Mouse (Mus musculus): ENCODE measurements around the gene Gusb. TPM values are rescaled to one million over a fixed set of nuclear protein-coding genes. Genes with fewer than 3 reads are reported as not detected.
"Not testable (repeated sequence)": the region's sequence is repeated elsewhere in the genome, so short reads cannot be mapped to it uniquely, and the experiment has no call there.

The Gusb gene
- polyA plus RNA-seq, 1 experiment from 2014 or later: 55.9 TPM

- no peak overlapping the region for H3K9ac ChIP-seq (ENCODE audit: low read length)
- no peaks in the 10 kb centered on the region for H3K4me1 ChIP-seq (ENCODE audit: control insufficient read depth, insufficient read depth, low read length)
- no peak overlapping the region for H3K27ac ChIP-seq (replicated peaks; ENCODE audit: low read depth, low read length)
- H3K9me3 ChIP-seq (ENCODE audit: control insufficient read depth, low read length): no peaks in the 10 kb centered on the region
- no peaks in the 10 kb centered on the region for H3K27me3 ChIP-seq (ENCODE audit: control insufficient read depth, insufficient read depth, low read length)
- ATAC-seq (ENCODE audit: insufficient number of reproducible peaks, low FRiP score, low TSS enrichment, low read depth) (no peak), DNase-seq (ENCODE audit: low spot score) (no peak)
- H3K4me3 ChIP-seq (ENCODE audit: low read depth, low read length): no peak overlapping the region
- WGBS: 95% methylated on average over 2 of the region's 2 CpGs
- no peaks in the 10 kb centered on the region for H3K36me3 ChIP-seq (ENCODE audit: control insufficient read depth, insufficient read depth, low read length)
- no peak overlapping the region for H3K4me2 ChIP-seq (ENCODE audit: low read depth, severe bottlenecking)
Observed at GRCm38 (mm10) chr5:129947528-129948033, 55.3 kb downstream of the Gusb start.

- WGBS: 78% methylated on average over 1 of the region's 1 CpGs
- Histone ChIP-seq H3K9ac (ENCODE audit: low read length) (no peak overlapping the region), H3K4me1 (ENCODE audit: control insufficient read depth, insufficient read depth, low read length) (no peaks in the 10 kb centered on the region), H3K4me2 (ENCODE audit: low read depth, severe bottlenecking) (no peak overlapping the region), H3K36me3 (ENCODE audit: control insufficient read depth, insufficient read depth, low read length) (no peaks in the 10 kb centered on the region), H3K27ac (replicated peaks; ENCODE audit: low read depth, low read length) (no peak overlapping the region), H3K9me3 (ENCODE audit: control insufficient read depth, low read length) (no peaks in the 10 kb centered on the region), H3K27me3 (ENCODE audit: control insufficient read depth, insufficient read depth, low read length) (no peaks in the 10 kb centered on the region), H3K4me3 (ENCODE audit: low read depth, low read length) (no peak overlapping the region)
- no peak for ATAC-seq (ENCODE audit: insufficient number of reproducible peaks, low FRiP score, low TSS enrichment, low read depth)
- no peak for DNase-seq (ENCODE audit: low spot score)
Observed at GRCm38 (mm10) chr5:129943402-129943801, 59.4 kb downstream of the Gusb start.

GRCm38 (mm10) chr5:129942073-129942939 is 60.5 kb downstream of the Gusb start:
- H3K36me3 ChIP-seq (ENCODE audit: control insufficient read depth, insufficient read depth, low read length); H3K27me3 ChIP-seq (ENCODE audit: control insufficient read depth, insufficient read depth, low read length); H3K9me3 ChIP-seq (ENCODE audit: control insufficient read depth, low read length); H3K4me1 ChIP-seq (ENCODE audit: control insufficient read depth, insufficient read depth, low read length); H3K27ac ChIP-seq (replicated peaks; ENCODE audit: low read depth, low read length): not testable (repeated sequence)
- Histone ChIP-seq H3K4me3 (ENCODE audit: low read depth, low read length) (peak overlapping the region; percentile 72), H3K4me2 (ENCODE audit: low read depth, severe bottlenecking) (peak overlapping the region; percentile 61), H3K9ac (ENCODE audit: low read length) (peak overlapping the region; percentile 78)
- ATAC-seq (ENCODE audit: insufficient number of reproducible peaks, low FRiP score, low TSS enrichment, low read depth): peak; percentile 46; the same call in 1 of the 2 replicates
- WGBS: under 1% methylated on average over 53 of the region's 82 CpGs
- peak; percentile 60 for DNase-seq (ENCODE audit: low spot score)

GRCm38 (mm10) chr5:129941495-129942045 is 61.3 kb downstream of the Gusb start, which contains the start of gene Vkorc1l1:
Gene Vkorc1l1 (plus strand): TSS chr5:129941970.
- WGBS: under 1% methylated on average over 58 of the region's 59 CpGs
- Histone ChIP-seq H3K36me3 (ENCODE audit: control insufficient read depth, insufficient read depth, low read length) (no peaks in the 10 kb centered on the region), H3K27me3 (ENCODE audit: control insufficient read depth, insufficient read depth, low read length) (no peaks in the 10 kb centered on the region), H3K4me1 (ENCODE audit: control insufficient read depth, insufficient read depth, low read length) (no peaks in the 10 kb centered on the region), H3K9ac (ENCODE audit: low read length) (peak within 1 kb of the TSS; percentile 78), H3K9me3 (ENCODE audit: control insufficient read depth, low read length) (no peaks in the 10 kb centered on the region), H3K4me3 (ENCODE audit: low read depth, low read length) (peak within 1 kb of the TSS; percentile 72), H3K4me2 (ENCODE audit: low read depth, severe bottlenecking) (peak within 1 kb of the TSS; percentile 61), H3K27ac (replicated peaks; ENCODE audit: low read depth, low read length) (no peak within 1 kb of the TSS; the same call in 1 of the 2 replicates)
- ATAC-seq (ENCODE audit: insufficient number of reproducible peaks, low FRiP score, low TSS enrichment, low read depth) (peak; percentile 98), DNase-seq (ENCODE audit: low spot score) (peak; percentile 99)

GRCm38 (mm10) chr5:129940736-129941494 is 61.9 kb downstream of the Gusb start:
- H3K27me3 ChIP-seq (ENCODE audit: control insufficient read depth, insufficient read depth, low read length): no peaks in the 10 kb centered on the region
- no peak; the same call in 1 of the 2 replicates for ATAC-seq (ENCODE audit: insufficient number of reproducible peaks, low FRiP score, low TSS enrichment, low read depth)
- H3K36me3 ChIP-seq (ENCODE audit: control insufficient read depth, insufficient read depth, low read length): no peaks in the 10 kb centered on the region
- no peaks in the 10 kb centered on the region for H3K9me3 ChIP-seq (ENCODE audit: control insufficient read depth, low read length)
- H3K4me3 ChIP-seq (ENCODE audit: low read depth, low read length): peak overlapping the region; percentile 34
- 9% methylated on average over 9 of the region's 9 CpGs for WGBS
- no peak overlapping the region for H3K9ac ChIP-seq (ENCODE audit: low read length)
- no peak overlapping the region for H3K27ac ChIP-seq (replicated peaks; ENCODE audit: low read depth, low read length)
- DNase-seq (ENCODE audit: low spot score): no peak
- no peaks in the 10 kb centered on the region for H3K4me1 ChIP-seq (ENCODE audit: control insufficient read depth, insufficient read depth, low read length)
- H3K4me2 ChIP-seq (ENCODE audit: low read depth, severe bottlenecking): peak overlapping the region; percentile 40

GRCm38 (mm10) chr5:129940281-129940680 is 62.6 kb downstream of the Gusb start:
- Histone ChIP-seq H3K4me2 (ENCODE audit: low read depth, severe bottlenecking) (no peak overlapping the region), H3K27me3 (ENCODE audit: control insufficient read depth, insufficient read depth, low read length) (no peaks in the 10 kb centered on the region), H3K4me1 (ENCODE audit: control insufficient read depth, insufficient read depth, low read length) (no peaks in the 10 kb centered on the region), H3K9me3 (ENCODE audit: control insufficient read depth, low read length) (no peaks in the 10 kb centered on the region), H3K27ac (replicated peaks; ENCODE audit: low read depth, low read length) (no peak overlapping the region), H3K36me3 (ENCODE audit: control insufficient read depth, insufficient read depth, low read length) (no peaks in the 10 kb centered on the region), H3K9ac (ENCODE audit: low read length) (no peak overlapping the region), H3K4me3 (ENCODE audit: low read depth, low read length) (no peak overlapping the region)
- no peak for DNase-seq (ENCODE audit: low spot score)
- WGBS: 69% methylated on average over 2 of the region's 2 CpGs
- no peak for ATAC-seq (ENCODE audit: insufficient number of reproducible peaks, low FRiP score, low TSS enrichment, low read depth)

Other genes starting within 250 kb of the Gusb start
- gene Psph, start 215.6 kb downstream of the Gusb start, polyA plus RNA-seq (2014; fragmentation: Nextera tagmentation; extraction: Ambion mirVana): 29.6 and 31.5 TPM in 2 replicates
- 51.9 and 52.9 TPM in 2 replicates for gene Sumf2, start 156.1 kb downstream of the Gusb start, polyA plus RNA-seq (2014; fragmentation: Nextera tagmentation; extraction: Ambion mirVana)
- gene Chchd2, start 115.6 kb downstream of the Gusb start, polyA plus RNA-seq (2014; fragmentation: Nextera tagmentation; extraction: Ambion mirVana): 1,116 and 1,187 TPM in 2 replicates
- 12.2 and 13.5 TPM in 2 replicates for gene Zbed5, start 107.3 kb downstream of the Gusb start, polyA plus RNA-seq (2014; fragmentation: Nextera tagmentation; extraction: Ambion mirVana)
- 0.07 and 0.13 TPM in 2 replicates for gene Phkg1, start 104.5 kb downstream of the Gusb start, polyA plus RNA-seq (2014; fragmentation: Nextera tagmentation; extraction: Ambion mirVana)
- gene Nupr1l, start 94.5 kb downstream of the Gusb start, polyA plus RNA-seq (2014; fragmentation: Nextera tagmentation; extraction: Ambion mirVana): 4.9 and 5.4 TPM in 2 replicates
- 28.9 and 35.1 TPM in 2 replicates for gene Vkorc1l1, start 61.1 kb downstream of the Gusb start, polyA plus RNA-seq (2014; fragmentation: Nextera tagmentation; extraction: Ambion mirVana)
- gene Asl, start 26.2 kb upstream of the Gusb start, polyA plus RNA-seq (2014; fragmentation: Nextera tagmentation; extraction: Ambion mirVana): 25.4 and 29.0 TPM in 2 replicates
- 29.6 and 30.2 TPM in 2 replicates for gene Crcp, start 26.2 kb upstream of the Gusb start, polyA plus RNA-seq (2014; fragmentation: Nextera tagmentation; extraction: Ambion mirVana)
- gene Tpst1, start 70.3 kb upstream of the Gusb start, polyA plus RNA-seq (2014; fragmentation: Nextera tagmentation; extraction: Ambion mirVana): 73.0 and 76.4 TPM in 2 replicates
- 3.7 and 5.8 TPM in 2 replicates for gene Kctd7, start 141.8 kb upstream of the Gusb start, polyA plus RNA-seq (2014; fragmentation: Nextera tagmentation; extraction: Ambion mirVana)
- gene Rabgef1, start 168.7 kb upstream of the Gusb start, polyA plus RNA-seq (2014; fragmentation: Nextera tagmentation; extraction: Ambion mirVana): 23.6 and 23.7 TPM in 2 replicates
- gene Tmem248, start 214.0 kb upstream of the Gusb start, polyA plus RNA-seq (2014; fragmentation: Nextera tagmentation; extraction: Ambion mirVana): 36.0 and 39.2 TPM in 2 replicates

Measured in limb, embryonic 11.5 days (tissue).